Mouse (Mus musculus): ENCODE measurements around the gene Olfr145.

DNA sequence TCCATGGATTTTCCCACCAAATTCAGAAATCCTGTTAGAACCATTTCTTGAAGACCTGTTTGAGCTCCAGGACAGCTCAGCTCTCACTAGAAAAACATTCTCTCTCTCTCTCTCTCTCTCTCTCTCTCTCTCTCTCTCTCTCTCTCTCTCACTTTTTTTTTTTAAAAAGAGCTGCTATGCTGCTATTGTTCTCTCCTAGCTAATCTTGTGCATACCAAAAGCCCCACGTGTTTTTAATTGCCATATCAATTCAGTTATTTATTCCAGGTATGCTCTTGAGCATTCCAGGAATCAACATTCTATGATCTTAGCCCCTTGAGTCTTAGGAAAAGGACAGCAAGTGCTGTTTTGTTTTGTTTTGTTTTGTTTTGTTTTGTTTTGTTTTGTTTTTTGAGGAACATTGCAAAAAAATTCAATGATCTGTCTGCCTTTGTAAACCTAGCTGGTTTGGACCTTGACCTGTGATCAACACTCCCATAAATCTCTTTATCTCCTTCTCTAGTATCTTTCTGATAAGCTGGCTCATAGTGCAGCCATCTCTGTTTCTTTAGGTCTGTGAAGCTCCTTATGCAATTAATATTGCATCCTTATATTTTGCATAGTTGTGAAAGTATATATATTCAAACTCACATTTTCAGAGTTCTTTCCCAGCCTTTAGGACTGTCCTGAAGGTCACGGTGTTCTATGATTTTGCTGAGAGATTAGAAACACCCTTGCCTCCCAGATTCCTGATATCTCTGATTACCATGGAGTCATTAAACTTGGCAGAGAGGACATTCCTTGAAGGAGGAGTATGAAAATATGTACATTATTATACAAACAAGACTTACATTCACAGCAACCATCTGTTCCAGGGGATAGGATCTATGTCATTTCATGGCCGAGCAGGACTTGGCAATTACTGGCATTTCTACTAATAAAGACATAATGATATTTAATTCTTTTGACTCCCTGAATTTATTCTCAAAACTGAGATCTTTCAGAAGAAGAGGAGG, 29.8 kb downstream of the Olfr145 start:
- no peak for TF ChIP-seq CTCF (IDR thresholded peaks at IDR 0.05; ENCODE audit: control insufficient read depth, insufficient read depth, insufficient replicate concordance, low read depth, low read length)
- no peak for TF ChIP-seq POLR2A (IDR thresholded peaks at IDR 0.05; ENCODE audit: control insufficient read depth, low read depth, low read length)
